Mouse (Mus musculus) stomach, embryonic 15.5 days (tissue): Measurements from ENCODE around the gene Phlda2. TPM values are rescaled to one million over a fixed set of nuclear protein-coding genes. Genes with fewer than 3 reads are reported as not detected.
"Not testable (repeated sequence)": the region's sequence is repeated elsewhere in the genome, so short reads cannot be mapped to it uniquely, and the experiment has no call there.

ENCODE experiments used
- ATAC-seq: fragments of 200-750 bp; cut with Nextera tagmentation; 2 replicates; pipeline ENCODE4 v1.8.0; 2017; ENCODE audit warnings: low read depth, moderate number of reproducible peaks, moderate TSS enrichment; ENCODE audit not compliant: insufficient read depth, low FRiP score
- H3K27ac ChIP-seq: fragments of 300-500 bp; sonication (generic); 2 replicates; pipeline ENCODE4 v1.5.1; 2015; ENCODE audit warnings: mild to moderate bottlenecking, inconsistent platforms
- H3K27me3 ChIP-seq: fragments of 300-500 bp; sonication (generic); replicated peaks from 2 replicates; pipeline ENCODE4 v1.6.1; 2015; ENCODE audit warnings: inconsistent platforms
- H3K36me3 ChIP-seq: fragments of 300-500 bp; sonication (generic); 2 replicates; pipeline ENCODE4 v1.6.1; 2015; ENCODE audit warnings: inconsistent platforms
- H3K4me1 ChIP-seq: fragments of 300-500 bp; sonication (generic); 2 replicates; pipeline ENCODE4 v1.6.1; 2015; ENCODE audit warnings: inconsistent platforms
- H3K4me2 ChIP-seq: fragments of 300-500 bp; sonication (generic); 2 replicates; pipeline ENCODE4 v1.6.1; 2015; ENCODE audit warnings: mild to moderate bottlenecking, inconsistent platforms
- H3K4me3 ChIP-seq: fragments of 300-500 bp; sonication (generic); replicated peaks from 2 replicates; pipeline ENCODE4 v1.5.1; 2015; ENCODE audit warnings: inconsistent platforms
- H3K9ac ChIP-seq: fragments of 300-500 bp; sonication (generic); 2 replicates; pipeline ENCODE4 v1.6.1; 2015; ENCODE audit warnings: inconsistent platforms
- H3K9me3 ChIP-seq: fragments of 300-500 bp; sonication (generic); 2 replicates; pipeline ENCODE4 v1.6.1; 2016; ENCODE audit warnings: inconsistent platforms
- WGBS: fragments of 180-500 bp; shearing (Covaris S2); methylation state at CpG from one replicate; pipeline ENCODE4 v1.1.7; 2015; 5-methylcytosine and 5-hydroxymethylcytosine counted together
- polyA plus RNA-seq: library from polyadenylated mRNA; unstranded; fragments of >200 nt; fragmentation: Nextera tagmentation; extraction: Ambion mirVana; gene quantifications from 2 replicates; pipeline ENCODE4 v1.2.1, GENCODE M21; 2015

Gene Phlda2
- 11.5 and 13.7 TPM in 2 replicates for polyA plus RNA-seq

GRCm38 (mm10) chr7:143502418-143503200, at the start of gene Phlda2:
Phlda2 (minus strand) TSS chr7:143503150.
- Histone ChIP-seq H3K27me3 (peaks cover 30% of the 10 kb centered on the region), H3K27ac (no peak within 1 kb of the TSS), H3K9ac (peak within 1 kb of the TSS; percentile 17; the same call in 1 of the 2 replicates), H3K4me1 (peaks cover 7% of the 10 kb centered on the region; the same call in 1 of the 2 replicates), H3K4me2 (peak within 1 kb of the TSS; percentile 79), H3K36me3 (no peaks in the 10 kb centered on the region), H3K9me3 (no peaks in the 10 kb centered on the region), H3K4me3 (peak within 1 kb of the TSS; percentile 42)
- ATAC-seq, result peak; percentile 32; the same call in 1 of the 2 replicates
- WGBS, result 2% methylated on average over 51 of the region's 51 CpGs

GRCm38 (mm10) chr7:143549588-143550220, 46.8 kb upstream of the Phlda2 start:
- H3K4me3 ChIP-seq, result peak overlapping the region; percentile 92
- H3K27me3 ChIP-seq, result no peaks in the 10 kb centered on the region
- ATAC-seq, result no peak
- peak overlapping the region; percentile 72 for H3K4me2 ChIP-seq
- H3K27ac ChIP-seq, result peak overlapping the region; percentile 93
- H3K9ac ChIP-seq, result peak overlapping the region; percentile 27; the same call in 1 of the 2 replicates
- no peaks in the 10 kb centered on the region for H3K9me3 ChIP-seq
- H3K4me1 ChIP-seq, result peaks cover 16% of the 10 kb centered on the region; the same call in 1 of the 2 replicates
- 21% methylated on average over 2 of the region's 2 CpGs for WGBS
- no peaks in the 10 kb centered on the region for H3K36me3 ChIP-seq

DNA sequence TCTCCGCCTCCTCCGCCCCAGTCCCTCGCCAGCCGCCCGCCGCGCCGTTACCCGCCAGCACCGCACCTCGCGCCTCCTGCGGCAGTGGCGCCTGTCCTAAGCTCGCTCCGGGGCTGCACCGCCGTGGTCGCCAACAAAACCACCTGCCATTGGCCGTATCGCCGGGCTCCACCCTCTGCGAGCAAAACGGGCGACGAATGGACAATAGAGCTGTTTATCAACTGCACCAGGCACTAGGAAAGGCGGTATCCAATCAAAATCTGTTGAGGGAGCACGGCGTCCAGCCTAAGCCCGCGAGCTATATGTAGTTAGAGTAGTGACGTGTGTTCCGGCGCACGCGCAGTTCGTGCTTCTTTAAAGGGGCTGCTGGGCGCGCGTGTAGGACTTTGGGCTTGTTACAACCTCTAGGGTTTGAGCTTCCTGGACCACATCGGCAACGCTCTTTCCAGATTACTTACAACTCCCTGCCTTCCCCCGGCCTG, 46.1 kb upstream of the Phlda2 start, which contains the start of gene Nap1l4:
TSS of gene Nap1l4 (minus strand) at position 131 of the 482 bp plus-strand sequence.
- Histone ChIP-seq H3K4me1 (peaks cover 20% of the 10 kb centered on the region; the same call in 1 of the 2 replicates), H3K36me3 (no peaks in the 10 kb centered on the region), H3K4me3 (peak within 1 kb of the TSS; percentile 92), H3K4me2 (peak within 1 kb of the TSS; percentile 72), H3K9me3 (no peaks in the 10 kb centered on the region), H3K9ac (peak within 1 kb of the TSS; percentile 76), H3K27ac (peak within 1 kb of the TSS; percentile 93), H3K27me3 (no peaks in the 10 kb centered on the region)
- ATAC-seq, result peak; percentile 99
- under 1% methylated on average over 43 of the region's 43 CpGs for WGBS

DNA sequence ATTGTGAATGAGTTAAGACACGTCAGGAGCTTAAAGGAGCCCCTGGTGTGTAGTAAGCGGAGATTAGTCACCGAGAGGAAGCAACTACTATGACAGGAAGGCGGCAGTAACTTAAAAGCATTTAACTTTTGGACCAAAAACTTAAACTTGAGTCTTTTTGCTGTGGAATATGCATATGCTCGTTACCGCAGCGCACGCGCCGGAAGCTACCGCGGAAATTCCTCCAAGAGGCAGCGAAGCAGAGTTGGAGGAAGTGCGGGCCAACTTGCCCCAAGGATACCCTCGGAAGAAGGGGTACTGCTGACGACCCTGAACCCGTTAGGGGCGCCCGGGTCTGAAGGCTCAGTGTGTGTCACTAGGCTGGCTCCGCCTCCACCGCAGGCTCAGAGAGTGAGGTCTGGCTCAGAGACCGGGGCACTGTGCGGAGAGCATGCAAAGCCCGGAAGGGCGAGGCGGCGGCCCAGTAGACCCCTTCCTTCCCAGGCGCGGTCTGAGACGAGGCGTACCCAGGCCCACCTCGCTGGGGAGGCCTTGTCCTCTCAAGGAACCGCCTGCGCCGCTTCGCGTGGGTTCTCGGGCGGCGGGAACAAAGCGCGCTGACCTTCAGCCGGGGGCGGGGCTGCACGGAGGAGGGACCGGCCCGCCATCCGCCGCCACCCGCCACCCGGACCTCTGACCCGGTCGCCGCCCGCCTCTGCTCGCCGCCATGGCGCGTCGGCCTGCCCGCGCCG, 45.4 kb upstream of the Phlda2 start:
- Histone ChIP-seq H3K9ac (peak overlapping the region; percentile 76), H3K4me3 (peak overlapping the region; percentile 92), H3K9me3 (no peaks in the 10 kb centered on the region), H3K27me3 (no peaks in the 10 kb centered on the region), H3K27ac (peak overlapping the region; percentile 93), H3K4me1 (peaks cover 24% of the 10 kb centered on the region), H3K4me2 (peak overlapping the region; percentile 72), H3K36me3 (no peaks in the 10 kb centered on the region)
- peak; percentile 80 for ATAC-seq
- under 1% methylated on average over 57 of the region's 63 CpGs for WGBS

DNA sequence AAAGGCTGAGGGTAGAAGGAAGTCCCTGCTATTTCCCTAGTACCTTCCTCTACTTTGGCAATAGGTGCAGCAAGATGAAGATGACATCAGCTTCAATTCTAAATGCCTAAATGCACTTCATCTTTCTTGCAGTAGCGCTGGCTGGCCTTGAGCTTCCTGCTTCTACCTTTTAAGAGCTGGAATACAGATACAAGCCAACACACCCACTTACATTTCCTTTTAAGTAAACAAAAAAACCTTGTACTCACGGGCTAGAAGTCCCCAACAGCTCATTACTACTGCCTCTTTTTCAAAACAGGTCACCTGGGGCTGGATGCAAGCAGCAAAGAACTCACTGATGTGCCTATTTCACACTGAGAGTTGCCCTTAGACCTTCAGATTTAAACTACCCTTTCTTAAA, 43.6 kb upstream of the Phlda2 start:
- H3K4me1 ChIP-seq, result peaks cover 24% of the 10 kb centered on the region
- no peak for ATAC-seq
- no peaks in the 10 kb centered on the region for H3K36me3 ChIP-seq
- 0 out of 2 replicates have a peak overlapping the region, but pooled peaks have one; percentile 11 for H3K27ac ChIP-seq
- no peaks in the 10 kb centered on the region for H3K9me3 ChIP-seq
- no peak overlapping the region for H3K4me3 ChIP-seq
- no peaks in the 10 kb centered on the region for H3K27me3 ChIP-seq
- WGBS, result 40% methylated on average over 2 of the region's 2 CpGs
- H3K9ac ChIP-seq, result 0 out of 2 replicates have a peak overlapping the region, but pooled peaks have one; percentile 9
- H3K4me2 ChIP-seq, result peak overlapping the region; percentile 72; the same call in 1 of the 2 replicates

GRCm38 (mm10) chr7:143544368-143544767, 41.4 kb upstream of the Phlda2 start:
- Histone ChIP-seq H3K36me3 (peaks cover 1% of the 10 kb centered on the region; the same call in 1 of the 2 replicates), H3K4me1 (peaks cover 18% of the 10 kb centered on the region), H3K4me3 (no peak overlapping the region), H3K9ac (no peak overlapping the region), H3K27ac (no peak overlapping the region), H3K27me3 (no peaks in the 10 kb centered on the region), H3K9me3 (no peaks in the 10 kb centered on the region), H3K4me2 (no peak overlapping the region)
- 97% methylated on average over 2 of the region's 2 CpGs for WGBS
- no peak for ATAC-seq

DNA sequence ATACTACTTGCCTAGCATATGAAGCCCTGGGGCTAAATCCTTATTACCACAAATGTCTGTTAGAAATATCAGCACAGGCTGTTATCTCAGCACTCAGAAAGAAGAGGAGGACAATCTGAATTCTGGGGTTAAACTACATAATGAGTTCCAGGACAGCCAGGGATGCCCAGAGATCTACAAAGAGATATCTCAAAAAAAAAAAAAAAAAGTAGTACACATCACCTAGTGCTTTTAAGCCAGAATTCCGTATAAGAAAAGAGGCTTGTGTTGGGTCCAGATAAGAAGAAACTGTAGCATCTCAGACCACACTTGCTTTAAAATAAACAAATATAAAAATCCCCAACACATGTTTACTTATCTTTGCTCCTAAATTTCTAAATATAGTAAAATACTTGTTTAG, 35.7 kb upstream of the Phlda2 start:
- no peaks in the 10 kb centered on the region for H3K27me3 ChIP-seq
- H3K4me2 ChIP-seq, result no peak overlapping the region
- H3K27ac ChIP-seq, result no peak overlapping the region
- peaks cover 21% of the 10 kb centered on the region for H3K36me3 ChIP-seq
- no peak overlapping the region for H3K4me3 ChIP-seq
- no peaks in the 10 kb centered on the region for H3K9me3 ChIP-seq
- peaks cover under 1% of the 10 kb centered on the region; the same call in 1 of the 2 replicates for H3K4me1 ChIP-seq
- ATAC-seq, result no peak
- H3K9ac ChIP-seq, result no peak overlapping the region
- 56% methylated on average over 1 of the region's 1 CpGs for WGBS

DNA sequence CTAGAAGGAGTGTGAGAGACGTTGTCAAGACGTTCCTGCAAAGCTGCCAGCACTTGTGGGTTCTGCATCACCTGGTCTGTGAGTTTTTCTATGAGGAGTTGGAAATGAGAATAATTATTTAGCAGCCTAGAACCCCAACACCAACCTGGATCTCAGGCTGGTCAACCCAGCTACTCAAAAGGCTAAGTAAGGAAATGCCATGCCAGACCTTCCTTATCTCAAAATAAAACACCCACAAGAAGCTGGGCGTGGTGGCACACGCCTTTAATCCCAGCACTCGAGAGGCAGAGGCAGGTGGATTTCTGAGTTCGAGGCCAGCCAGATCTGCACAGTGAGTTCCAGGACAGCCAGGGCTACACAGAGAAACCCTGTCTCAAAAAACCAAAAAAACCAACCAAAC, 35.3 kb upstream of the Phlda2 start:
- WGBS, result 86% methylated on average over 6 of the region's 6 CpGs
- peaks cover 25% of the 10 kb centered on the region for H3K36me3 ChIP-seq

GRCm38 (mm10) chr7:143536251-143536650, 33.3 kb upstream of the Phlda2 start:
- H3K4me1 ChIP-seq, result no peaks in the 10 kb centered on the region
- H3K27me3 ChIP-seq, result no peaks in the 10 kb centered on the region
- no peak for ATAC-seq
- H3K4me2 ChIP-seq, result no peak overlapping the region
- WGBS, result 87% methylated on average over 3 of the region's 3 CpGs
- no peak overlapping the region for H3K4me3 ChIP-seq
- H3K9ac ChIP-seq, result no peak overlapping the region
- H3K9me3 ChIP-seq, result no peaks in the 10 kb centered on the region
- peaks cover 42% of the 10 kb centered on the region for H3K36me3 ChIP-seq
- H3K27ac ChIP-seq, result no peak overlapping the region

More for the DNA sequence above, 35.3 kb upstream of the Phlda2 start:
- H3K27me3 ChIP-seq, H3K4me1 ChIP-seq, H3K9me3 ChIP-seq, H3K4me2 ChIP-seq, H3K4me3 ChIP-seq, ATAC-seq, H3K27ac ChIP-seq, H3K9ac ChIP-seq: not testable (repeated sequence)

- H3K9me3 ChIP-seq, result no peaks in the 10 kb centered on the region
- ATAC-seq, result no peak
- no peaks in the 10 kb centered on the region for H3K27me3 ChIP-seq
- no peaks in the 10 kb centered on the region for H3K4me1 ChIP-seq
- H3K4me2 ChIP-seq, result no peak overlapping the region
- no peak overlapping the region for H3K4me3 ChIP-seq
- H3K9ac ChIP-seq, result no peak overlapping the region
- H3K27ac ChIP-seq, result no peak overlapping the region
- WGBS, result 71% methylated on average over 2 of the region's 2 CpGs
- H3K36me3 ChIP-seq, result peaks cover 57% of the 10 kb centered on the region
These were observed 30.3 kb upstream of the Phlda2 start for GRCm38 (mm10) chr7:143533284-143533683.

DNA sequence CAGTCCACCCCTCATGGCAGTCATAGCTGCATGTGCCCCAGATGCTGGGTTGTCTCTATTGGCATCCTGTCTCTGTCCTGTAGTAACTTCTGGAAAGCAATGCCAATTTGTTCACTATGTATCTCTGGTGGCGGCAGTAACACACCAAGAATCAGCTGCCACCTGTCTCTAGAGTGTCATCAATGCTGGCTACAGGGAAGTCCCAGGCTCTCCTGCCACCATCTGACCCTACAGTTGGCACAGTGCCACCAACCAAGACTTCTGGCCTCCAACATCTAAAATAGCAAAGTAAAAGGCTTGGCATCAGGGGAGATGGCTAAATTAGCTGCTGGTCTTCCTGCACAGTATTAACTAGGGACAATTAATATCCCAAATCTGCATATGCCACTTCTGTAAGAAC, 29.5 kb upstream of the Phlda2 start:
- no peaks in the 10 kb centered on the region for H3K4me1 ChIP-seq
- no peak for ATAC-seq
- H3K36me3 ChIP-seq, result peaks cover 60% of the 10 kb centered on the region
- 84% methylated on average over 1 of the region's 1 CpGs for WGBS
- no peaks in the 10 kb centered on the region for H3K9me3 ChIP-seq
- H3K27me3 ChIP-seq, result no peaks in the 10 kb centered on the region
- no peak overlapping the region for H3K4me3 ChIP-seq
- H3K27ac ChIP-seq, result no peak overlapping the region
- H3K9ac ChIP-seq, result no peak overlapping the region
- H3K4me2 ChIP-seq, result no peak overlapping the region
